Mouse (Mus musculus): ENCODE results near the gene Lef1.

Lef1 gene

DNA sequence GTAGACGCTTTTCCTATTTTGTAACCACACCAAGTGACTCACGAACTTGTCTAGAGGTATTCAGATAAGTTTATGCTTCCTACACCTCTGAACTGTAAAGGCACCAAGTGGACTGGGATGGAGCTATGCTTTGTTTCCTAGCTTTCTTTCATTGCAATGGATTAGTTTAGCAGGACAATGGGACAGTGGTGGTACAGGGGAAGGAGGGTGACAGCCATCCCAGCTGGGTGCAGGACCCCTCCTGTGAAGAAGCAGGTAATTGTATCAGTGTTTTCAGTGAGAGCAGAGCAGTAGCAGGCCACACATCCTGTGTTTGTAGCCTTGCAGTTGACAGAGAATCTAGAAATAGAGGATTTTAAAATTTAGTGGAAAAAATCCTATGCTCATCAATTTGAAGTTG lies 34.0 kb downstream of the Lef1 start:
- DNase-seq, result no peak

DNA sequence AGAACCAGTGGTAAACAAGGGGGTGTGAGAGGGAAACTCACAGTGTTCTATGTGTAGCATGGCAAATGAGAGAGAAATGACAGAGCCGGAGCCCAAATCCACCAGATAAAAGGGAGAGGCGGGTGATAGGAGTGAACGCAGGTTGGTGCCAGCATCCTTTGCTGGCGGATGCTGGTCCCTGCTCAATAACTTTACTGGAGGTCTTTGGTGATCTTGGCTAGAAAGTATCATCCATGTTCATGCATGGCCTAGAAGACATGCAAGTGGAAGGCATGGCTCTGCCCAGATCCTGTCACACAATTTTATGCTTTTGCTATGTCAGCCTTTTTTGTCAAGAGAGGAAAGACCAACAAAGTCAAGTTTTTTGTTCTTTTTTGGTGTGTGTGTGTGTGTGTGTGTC lies 42.6 kb downstream of the Lef1 start:
- no peak for DNase-seq

DNA sequence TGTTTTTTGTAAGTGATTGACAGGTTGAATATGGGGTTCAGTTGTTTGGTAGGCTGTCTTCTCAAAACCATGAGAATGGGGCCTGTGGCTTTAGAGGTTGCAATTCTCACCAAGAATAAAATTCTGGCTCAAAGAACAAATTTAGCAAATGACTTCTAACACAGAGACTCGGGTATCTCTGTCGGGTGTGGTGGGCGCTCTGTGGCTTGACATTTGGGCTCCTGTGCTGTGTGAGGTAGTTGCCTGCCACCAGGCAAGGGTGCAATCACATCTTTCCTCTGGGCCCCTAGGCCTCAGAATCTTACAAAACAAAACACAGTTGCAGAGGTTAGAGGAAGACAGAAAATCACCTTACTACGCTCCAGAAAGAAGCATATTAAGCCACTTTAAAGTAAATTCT lies 43.6 kb downstream of the Lef1 start:
- no peak for DNase-seq

DNA sequence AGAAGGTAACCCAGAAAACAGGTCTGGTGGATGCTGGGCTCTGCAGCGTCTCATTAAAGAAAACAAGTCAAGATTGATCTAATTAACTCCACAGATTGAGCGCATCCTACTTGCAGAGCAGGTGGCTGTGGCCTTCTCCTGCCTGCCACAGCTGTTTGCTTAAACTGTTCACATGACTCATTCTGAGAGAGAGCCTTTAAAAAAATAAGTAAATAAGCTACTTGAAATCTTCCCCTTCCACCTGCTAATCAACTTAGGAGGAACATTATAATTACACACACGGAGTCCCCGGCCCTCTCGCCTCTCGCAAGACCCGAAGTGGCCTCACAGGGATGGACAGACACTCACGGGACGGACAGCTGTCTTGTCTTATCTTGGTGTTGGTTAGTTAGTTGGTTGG lies 44.3 kb downstream of the Lef1 start:
- no peak for DNase-seq

DNA sequence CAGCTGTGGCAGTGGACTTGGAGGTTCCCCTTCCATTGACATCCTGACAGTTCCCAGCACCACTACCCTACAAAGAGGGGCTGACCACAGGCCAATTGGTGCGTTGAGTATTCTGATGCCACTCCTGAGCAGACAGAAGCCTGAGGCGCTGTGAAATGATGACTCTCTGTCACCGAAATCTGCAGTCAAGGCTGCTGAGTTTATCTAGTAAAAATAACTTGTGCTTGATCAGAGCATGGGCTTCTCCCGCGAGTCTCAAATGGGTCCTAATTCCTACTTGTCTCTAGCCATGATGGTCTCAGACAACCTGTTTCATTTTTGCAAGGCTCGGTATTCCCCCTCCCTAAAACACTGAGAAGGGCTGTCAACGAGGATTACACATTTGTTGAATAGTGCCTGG lies 44.8 kb downstream of the Lef1 start:
- no peak for DNase-seq

DNA sequence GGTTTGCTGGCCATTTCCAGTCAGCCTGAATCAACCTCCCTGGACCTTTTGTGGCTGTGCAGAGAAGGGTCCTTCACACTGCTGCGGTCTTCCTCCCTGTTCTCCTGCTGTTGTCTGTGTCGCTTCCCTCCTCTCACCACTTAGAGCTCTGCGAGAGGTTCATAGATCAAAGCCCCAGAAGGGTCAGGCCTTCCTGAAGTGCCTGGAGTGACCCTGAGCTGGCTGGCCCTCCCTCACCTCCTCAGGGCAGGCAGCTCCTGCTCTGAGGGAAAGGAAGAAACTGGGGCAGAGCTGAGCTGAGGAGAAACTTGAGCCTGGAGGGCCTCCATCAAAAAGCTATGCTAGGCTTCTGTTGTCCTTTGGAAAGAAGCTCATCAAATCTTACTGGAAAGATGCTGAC lies 45.4 kb downstream of the Lef1 start:
- DNase-seq, result no peak

DNA sequence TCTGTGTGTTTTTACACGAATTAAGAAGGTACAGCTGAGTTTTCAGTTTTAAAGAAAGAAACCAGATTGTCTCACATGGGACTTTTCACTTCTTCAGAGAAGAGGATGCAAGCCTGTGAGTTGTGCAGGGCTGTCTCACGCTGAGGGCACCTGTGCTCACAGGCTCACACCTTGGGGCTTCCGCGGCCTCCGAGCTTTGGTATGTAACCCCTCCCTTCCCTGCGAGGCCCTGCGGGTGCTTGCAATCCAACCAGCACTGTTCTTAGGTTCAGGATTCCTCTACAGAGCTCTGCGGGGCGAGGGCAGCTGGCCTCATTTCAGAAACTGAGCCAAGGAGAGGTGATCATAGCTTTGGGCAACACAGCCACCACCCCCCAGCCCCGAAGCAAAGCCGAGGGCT lies 46.1 kb downstream of the Lef1 start:
- no peak for DNase-seq

DNA sequence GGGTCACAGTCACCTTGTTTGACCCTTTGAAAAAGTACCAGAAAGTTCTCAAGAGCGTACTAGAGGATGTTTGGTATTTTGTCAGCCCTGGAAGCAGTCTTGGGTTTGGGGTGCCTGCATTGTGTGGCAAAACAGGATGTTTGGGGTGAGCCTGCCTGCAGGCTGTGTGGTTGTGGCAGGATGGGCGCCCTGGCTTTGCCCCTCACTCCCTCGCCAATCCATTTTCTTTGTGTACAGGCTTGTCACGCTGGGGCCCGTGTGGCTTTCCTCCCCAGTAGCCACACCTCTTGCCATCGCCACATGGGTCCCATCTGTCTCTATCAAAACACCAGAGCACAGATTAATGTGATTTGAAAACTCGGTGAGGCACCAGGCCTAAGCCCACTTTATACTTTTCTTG lies 47.2 kb downstream of the Lef1 start:
- DNase-seq, result no peak

DNA sequence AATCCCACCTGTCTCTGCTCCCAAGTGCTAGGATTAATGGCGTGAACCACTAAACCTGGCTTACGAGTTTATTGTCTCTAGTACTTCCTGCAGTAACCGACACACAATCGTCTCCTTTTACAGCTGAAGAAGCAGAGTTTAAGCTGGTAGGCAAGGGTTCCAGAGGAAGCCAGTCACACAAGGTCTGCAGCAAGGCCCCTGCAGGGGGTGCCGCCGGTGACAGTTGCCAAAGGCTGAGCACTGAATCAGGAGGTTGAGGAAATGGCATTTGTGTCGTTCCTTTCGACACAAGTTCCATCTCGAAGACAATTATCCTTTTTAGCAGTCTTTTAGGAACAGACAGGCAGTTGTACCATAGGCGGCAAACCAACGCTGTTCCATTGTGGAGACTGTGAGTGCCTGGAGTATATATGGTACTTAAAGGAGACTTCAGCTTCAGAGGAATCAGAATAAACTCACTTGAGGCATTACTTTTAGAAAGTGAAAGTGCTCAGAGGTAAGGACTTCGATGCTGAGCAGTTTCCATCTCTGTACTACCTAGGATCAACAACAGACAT lies 49.0 kb downstream of the Lef1 start:
- DNase-seq, result no peak

DNA sequence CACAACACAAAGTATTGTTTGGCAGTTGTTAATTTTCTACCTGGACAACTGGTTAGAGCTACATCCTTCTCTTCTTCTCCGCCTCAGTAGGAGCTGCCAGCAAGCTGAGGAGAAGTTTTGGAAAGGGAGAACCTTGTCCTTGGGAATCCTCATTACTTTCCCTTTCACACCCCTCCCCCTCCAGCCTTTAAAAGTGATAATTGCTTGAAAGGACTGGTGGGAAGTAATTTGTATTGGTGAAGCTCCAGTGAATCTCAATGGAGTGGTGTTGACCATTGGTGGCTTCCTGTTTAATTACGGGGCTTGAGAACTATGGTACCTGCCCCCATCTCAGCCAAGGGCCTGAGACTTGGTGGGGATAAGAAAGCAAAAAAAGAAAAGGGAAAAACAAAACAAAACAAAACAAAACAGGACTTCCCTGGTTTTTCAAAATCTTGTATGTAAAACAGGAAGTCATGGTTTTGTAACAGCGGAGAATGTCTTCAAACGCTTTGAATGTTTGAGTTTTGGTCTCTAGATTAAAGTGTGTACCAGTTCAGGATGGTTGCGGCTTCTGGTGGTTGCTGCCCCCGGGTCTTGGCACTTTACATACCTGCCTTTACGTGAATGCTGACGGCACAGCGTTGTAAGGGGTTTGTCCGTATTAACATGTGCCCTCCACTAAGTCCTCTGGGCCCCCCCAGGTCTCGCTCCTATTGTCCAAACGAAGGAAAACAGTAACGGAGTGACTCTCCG lies 49.8 kb downstream of the Lef1 start:
- DNase-seq, result no peak

DNA sequence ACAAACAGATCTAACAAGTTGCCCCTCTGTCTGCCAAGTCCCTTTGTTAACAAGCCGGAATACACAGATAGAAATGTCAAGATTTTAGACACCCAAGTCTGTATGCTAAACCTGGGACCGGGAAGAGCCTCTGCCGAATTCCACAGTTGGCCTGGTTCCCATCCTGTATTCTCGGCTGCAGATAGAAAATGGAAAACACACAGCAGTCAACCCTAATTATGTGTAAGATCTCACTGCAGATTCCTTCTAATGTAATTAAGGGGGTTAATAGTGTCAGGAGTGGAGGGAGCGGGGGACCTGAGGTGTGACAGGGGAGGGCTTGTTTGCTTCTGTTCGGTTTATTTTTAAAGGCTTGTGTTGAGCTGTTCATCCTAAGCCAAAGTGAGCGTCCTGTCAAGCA lies 50.6 kb downstream of the Lef1 start:
- DNase-seq, result no peak

DNA sequence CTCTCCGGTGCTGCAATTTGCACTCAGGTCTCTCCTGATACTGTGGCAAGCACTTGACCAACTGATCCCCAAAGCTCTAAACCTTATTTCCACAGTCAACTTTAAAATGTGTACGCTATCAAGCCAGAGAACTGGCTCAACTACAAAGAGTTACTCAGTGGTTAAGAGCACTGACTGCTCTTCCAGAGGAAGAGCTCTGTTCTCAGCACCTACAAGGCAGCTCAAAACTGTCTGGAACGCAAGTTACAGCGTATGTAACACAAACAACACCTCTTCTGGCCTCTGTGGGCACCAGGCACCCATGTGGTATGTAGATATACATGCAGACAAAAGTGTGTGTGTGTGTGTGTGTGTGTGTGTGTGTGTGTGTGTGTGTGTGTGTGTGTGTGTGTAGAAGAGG lies 57.5 kb downstream of the Lef1 start:
- no peak for DNase-seq

DNA sequence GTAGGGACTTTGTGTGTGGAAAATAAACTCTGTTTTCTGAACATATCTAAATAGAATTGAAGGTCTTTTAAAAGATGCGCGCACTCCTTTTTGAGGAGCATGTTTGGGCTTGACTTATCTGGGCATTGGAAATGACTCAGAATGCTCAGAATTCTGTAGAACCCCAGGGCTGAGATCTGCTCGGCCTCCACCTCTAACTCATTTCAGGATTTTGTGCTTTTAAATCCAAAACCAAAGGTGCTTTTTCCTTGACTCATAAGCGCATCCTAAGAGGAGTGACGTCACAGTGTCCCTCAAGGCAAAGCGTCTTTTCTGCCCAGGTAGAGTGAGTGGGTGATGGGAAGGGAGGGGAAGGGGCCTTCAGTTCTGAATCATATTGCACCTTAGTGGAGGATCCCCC lies 58.9 kb downstream of the Lef1 start:
- DNase-seq, result no peak

DNA sequence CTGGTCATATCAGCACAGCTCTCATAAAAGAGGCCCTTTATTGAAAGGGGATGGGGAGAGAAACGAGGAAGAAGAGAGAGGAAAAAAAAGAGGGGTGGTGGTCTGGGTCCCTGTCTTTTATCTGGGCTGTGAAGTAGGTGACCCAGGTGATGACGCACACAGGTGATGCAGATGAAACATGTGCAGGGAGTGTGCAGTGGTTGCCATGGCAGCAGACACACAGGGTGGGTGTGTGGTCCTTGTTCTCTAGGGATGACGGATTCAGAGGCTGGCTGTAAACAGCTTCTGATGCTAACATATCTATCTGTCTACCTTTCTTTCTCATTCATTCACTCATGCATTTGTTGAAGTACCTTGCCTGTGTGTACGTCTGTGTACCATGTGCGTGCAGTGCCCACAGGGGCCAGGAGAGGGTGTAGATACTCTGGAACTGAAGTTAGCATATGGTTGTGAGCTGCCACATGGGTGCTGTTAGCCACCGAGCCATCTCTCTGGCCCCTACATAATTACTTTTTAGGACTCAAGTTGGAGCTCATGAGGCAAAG lies 59.9 kb downstream of the Lef1 start:
- DNase-seq, result no peak

DNA sequence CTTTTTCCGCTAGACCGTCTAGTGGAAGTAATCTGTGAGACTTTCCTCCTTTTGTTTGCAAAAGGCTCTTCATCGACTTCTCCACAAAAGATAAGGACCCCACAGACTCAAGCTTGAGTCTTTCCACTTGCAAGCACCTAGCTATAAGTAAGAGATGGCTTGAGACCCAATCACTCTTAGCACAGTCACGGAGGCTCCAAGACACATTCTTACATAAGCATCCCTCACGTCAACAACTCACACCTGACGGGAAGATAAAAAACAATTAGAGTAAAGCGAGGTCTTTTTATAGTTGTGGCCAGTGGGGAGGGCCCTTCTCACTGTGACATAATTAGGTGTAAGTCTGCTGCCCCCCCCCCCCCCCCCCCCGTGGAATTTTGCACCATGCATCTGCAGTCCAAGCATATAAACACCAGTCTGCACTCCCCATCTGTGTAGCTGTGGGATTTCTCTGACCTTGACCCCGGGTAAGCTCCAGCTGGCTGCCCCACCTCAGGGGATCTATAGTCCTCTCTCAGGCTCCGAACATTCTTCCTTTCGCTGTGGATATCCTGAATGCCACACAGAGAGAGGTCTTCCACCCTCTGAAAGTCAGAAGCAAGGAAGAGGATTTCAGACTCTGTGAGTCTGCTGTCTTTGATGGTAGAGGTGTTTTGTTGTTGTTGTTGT lies 61.2 kb downstream of the Lef1 start:
- DNase-seq, result no peak

DNA sequence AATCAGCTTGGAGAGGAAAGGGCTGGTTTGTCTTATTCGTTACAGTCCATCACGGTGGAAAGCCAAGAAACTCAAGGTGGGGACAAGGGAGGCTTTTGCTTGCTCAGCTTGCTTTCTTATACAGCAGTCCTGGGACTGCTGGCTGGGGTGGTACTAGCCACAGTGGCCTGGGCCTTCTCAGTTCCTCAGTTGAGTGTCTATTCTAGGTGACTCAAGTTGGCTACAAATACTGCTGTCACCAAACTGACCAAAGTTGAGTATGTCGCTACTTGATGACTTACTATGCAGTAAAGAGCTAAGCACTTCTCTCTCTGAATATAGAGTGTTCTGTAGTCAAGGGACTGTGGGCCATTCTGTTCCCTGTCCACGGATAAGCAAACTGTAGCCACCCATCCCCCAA lies 62.0 kb downstream of the Lef1 start:
- no peak for DNase-seq

DNA sequence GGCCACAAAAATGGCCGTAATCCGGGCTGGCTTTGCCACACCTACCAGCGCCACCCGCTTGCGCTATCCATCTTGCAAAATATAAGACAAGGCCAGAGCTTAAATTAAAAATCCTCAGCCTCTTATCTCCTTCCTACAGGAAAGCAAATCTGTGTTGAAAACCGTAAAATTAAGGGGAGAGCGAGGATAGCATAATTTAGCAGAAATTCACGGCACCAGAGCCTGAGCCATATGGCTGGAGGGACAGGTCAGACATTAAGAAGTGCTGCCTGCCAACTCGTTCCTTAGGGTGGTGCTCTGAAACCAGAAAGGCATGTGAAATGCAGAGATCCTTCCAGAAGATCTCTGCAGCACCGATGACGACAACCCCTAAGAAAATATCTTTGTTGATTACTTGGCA lies 70.7 kb downstream of the Lef1 start:
- no peak for DNase-seq

DNA sequence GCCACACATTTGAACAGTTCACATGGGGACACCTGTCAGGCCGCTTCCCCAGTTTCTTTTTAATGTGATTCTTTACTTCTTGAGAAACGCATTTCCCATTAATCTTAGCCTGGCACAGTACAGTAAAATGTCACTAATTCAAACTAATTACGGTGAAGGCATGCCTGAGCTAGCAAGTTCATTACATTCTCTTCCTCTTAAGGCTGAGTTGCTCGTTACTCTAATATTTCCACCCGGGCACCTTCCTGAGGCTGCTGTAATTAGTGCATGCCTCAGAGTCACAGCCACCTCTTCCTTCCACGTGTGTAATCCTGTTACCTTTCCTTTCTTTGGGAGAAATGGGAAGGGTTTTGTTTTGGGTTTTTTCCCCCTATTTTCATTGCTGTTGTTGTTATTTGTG lies 71.9 kb downstream of the Lef1 start:
- no peak for DNase-seq

DNA sequence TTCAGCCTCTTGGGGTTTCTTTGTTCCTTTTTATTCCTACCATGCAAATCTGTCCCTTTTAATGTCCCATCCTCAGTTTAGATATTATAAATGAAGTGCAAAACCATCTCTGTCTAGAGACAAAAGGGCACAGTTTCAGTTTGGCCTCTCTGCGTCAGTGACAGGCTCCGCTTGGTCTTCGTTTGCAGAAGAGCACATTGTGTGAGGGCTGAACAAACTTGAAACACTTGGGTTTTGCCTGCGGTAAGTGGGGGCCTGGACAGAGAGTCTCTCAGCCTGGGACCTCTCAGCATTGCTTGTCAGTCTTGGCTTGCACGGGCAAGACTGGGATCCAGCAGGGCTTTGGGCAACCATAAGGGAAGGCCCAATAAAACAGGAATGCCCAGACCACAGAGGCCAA lies 75.9 kb downstream of the Lef1 start:
- DNase-seq, result no peak

DNA sequence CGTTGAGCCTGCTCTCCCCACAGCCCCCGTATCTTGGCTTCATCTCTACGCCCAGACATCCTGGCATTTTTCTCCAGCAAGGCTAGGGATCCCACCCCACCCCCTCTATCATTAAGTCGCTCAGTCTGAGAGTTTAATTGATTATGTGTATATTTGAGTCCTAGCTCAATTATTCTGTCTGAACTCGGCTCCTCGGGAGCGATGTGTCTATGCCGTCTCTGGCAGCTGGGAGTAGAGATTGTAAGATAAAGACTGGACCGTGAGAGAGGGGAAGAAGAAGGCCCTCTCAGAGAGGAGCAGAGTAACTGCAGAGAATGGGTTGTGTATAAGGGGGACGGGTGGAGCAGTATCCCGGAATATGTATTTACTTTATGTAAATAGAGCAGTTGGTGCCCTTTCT lies 80.0 kb downstream of the Lef1 start:
- DNase-seq, result no peak

DNA sequence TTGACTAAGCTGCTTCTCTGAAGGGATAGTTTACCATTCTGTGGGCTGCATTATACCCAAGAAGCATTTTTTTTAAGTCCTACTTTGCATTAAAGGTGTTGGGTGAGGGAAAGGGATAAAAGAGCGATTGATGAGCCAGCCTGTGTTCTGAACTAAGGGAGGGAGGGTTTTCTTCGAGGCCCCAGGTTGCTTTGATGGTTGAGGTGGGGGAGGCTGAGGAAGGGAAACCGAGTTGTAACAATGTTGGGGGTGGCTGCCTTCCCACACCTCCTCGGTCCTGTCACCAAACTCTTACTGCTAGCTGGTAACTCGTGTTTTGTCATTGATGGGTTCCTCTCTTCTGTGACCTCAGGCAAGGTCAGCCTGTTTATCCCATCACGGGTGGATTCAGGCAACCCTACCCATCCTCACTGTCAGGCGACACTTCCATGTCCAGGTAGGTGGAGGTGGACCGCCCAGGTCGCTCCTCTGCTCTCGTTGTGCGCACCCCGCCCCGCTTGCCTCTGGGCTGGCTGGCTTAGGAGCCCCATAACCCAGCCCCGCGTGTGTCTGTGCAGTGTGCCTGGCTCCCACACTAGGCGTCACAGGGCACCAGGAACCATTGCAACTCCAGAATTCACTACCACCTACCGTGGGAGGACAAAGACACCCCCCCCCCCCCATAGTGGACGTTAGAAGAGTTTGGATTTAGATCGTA lies 80.5 kb downstream of the Lef1 start:
- no peak for DNase-seq

DNA sequence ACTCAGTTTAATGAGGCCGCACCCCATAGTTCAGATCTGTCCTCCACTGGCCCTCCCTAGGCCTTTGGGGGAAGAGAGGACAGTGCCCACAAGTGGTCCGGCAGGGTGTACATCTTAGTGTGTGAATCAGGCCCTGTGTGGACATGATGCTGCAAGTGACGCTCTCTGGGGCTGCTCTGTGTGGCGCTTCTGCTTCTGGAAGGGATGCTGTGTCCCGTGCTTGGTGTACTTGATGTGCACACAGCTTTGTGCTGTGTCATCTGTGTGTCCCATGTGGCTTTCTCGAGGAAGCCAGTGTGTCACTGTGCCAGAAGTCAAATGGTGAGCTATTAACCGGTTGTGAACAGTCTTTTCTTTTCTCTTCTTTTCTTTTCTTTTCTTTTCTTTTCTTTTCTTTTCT lies 81.2 kb downstream of the Lef1 start:
- DNase-seq, result no peak

DNA sequence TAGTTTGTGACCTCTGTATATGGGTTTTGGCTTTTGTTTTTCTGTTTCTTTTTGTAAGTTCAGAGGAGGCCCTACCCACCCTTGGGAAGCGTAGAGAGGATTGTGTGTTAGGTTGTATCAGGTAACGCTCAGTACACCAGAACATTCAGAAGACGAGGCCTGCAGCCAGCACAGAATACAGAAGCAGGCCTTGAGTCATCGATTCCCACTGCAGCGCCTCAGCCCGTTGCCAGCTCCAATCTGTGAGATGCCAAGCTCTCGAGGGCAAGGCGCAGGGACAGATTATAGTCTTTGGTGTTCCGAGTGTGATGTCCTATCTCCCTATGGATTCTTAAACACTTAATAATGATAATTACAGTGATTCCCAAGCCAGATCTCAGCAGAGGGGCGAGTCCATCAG lies 85.8 kb downstream of the Lef1 start:
- no peak for DNase-seq

DNA sequence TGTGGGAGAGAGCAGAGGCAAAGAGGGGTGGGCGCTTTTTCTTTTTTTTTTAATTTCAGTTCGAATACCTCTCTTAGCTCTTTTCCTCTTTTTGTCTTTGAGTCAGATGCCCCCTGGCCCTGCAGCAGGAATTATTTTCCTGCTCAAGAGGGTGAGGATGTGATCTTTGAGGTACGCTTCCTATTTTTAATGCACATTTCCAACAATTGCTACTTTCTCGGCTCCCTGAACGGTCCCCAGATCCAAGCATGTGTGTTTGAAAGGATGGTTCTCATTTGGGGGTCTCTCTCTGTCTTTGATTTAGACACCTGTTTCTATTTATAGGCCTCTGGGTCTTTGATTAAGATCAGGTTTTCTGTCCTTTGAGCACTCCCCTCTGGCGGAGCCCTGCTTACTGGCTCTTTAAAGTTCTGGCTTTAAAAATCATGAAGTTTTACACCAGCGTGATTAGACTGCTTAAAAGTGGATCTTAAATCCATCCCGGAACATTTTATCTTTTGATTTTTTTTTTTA lies 86.3 kb downstream of the Lef1 start:
- no peak for DNase-seq
